Comparison of ENCODE assay signal across 8 mouse cellular contexts in genomic region chr2:132006561-132007474, GRCm38 (mm10). TPM values are rescaled to one million over a fixed set of nuclear protein-coding genes. Genes with fewer than 3 reads are reported as not detected.
DNase-seq lines count a peak whose midpoint lies in the region; ATAC-seq lines count a peak whose summit lies in the region.

No protein-coding gene starts in this region.

- no peak overlapping the region for H3K9ac ChIP-seq in intestine, embryonic 16.5 days (ENCODE audit: low read depth, low read length)
- H3K9ac ChIP-seq in intestine, embryonic 15.5 days = no peak overlapping the region

- no peak overlapping the region for H3K4me3 ChIP-seq in intestine, embryonic 16.5 days (ENCODE audit: low read length)
- no peak overlapping the region for H3K4me3 ChIP-seq in intestine, embryonic 15.5 days (replicated peaks)

- H3K4me1 ChIP-seq in intestine, embryonic 16.5 days (ENCODE audit: control insufficient read depth, insufficient read depth, low read length) = no peaks in the 10 kb centered on the region
- H3K4me1 ChIP-seq in intestine, embryonic 15.5 days (replicated peaks) = peaks cover 5% of the 10 kb centered on the region; the same call in 1 of the 2 replicates

- no peaks in the 10 kb centered on the region for H3K27me3 ChIP-seq in intestine, embryonic 16.5 days (replicated peaks; ENCODE audit: control insufficient read depth, insufficient read depth, low read length)
- no peaks in the 10 kb centered on the region for H3K27me3 ChIP-seq in intestine, embryonic 15.5 days (replicated peaks)

- no peak overlapping the region for H3K4me2 ChIP-seq in intestine, embryonic 16.5 days (ENCODE audit: low read depth, low read length)
- no peak overlapping the region for H3K4me2 ChIP-seq in intestine, embryonic 15.5 days (replicated peaks)

- WGBS in intestine, embryonic 16.5 days = 82% methylated on average over 18 of the region's 18 CpGs
- 75% methylated on average over 18 of the region's 18 CpGs for WGBS in intestine, embryonic 15.5 days

- H3K9me3 ChIP-seq in intestine, embryonic 16.5 days (ENCODE audit: control insufficient read depth, low read length) = no peaks in the 10 kb centered on the region
- no peaks in the 10 kb centered on the region for H3K9me3 ChIP-seq in intestine, embryonic 15.5 days

- peak; percentile 75 for DNase-seq in adipocyte (ENCODE audit: low spot score)
- peak; percentile 52 for DNase-seq in gonadal fat pad, adult 2 months (ENCODE audit: low read depth)
- peak; percentile 84 for DNase-seq in kidney, postnatal 14 days
- DNase-seq in cerebellum, adult 18-20 months = no peak
- DNase-seq in cerebellum, adult 11-12 months = no peak

- no peak overlapping the region for H3K27ac ChIP-seq in intestine, embryonic 16.5 days (ENCODE audit: low read length)
- no peak overlapping the region for H3K27ac ChIP-seq in intestine, embryonic 15.5 days

- no peaks in the 10 kb centered on the region for H3K36me3 ChIP-seq in intestine, embryonic 16.5 days (ENCODE audit: control insufficient read depth, insufficient read depth, low read length)
- H3K36me3 ChIP-seq in intestine, embryonic 15.5 days = peaks cover 4% of the 10 kb centered on the region

- peak; percentile 26 for ATAC-seq in intestine, embryonic 16.5 days
- no peak for ATAC-seq in intestine, embryonic 15.5 days
- peak; percentile 81 for ATAC-seq in monocyte, adult 5-6 weeks (replicated peaks; ENCODE audit: insufficient number of reproducible peaks, low FRiP score, low TSS enrichment, poor library complexity, severe bottlenecking)

RNA-seq across cellular contexts. Expression of gene Rassf2, which starts 23.2 kb away (rescaled TPM):
- polyA plus RNA-seq in intestine, embryonic 16.5 days (2015; fragmentation: Nextera tagmentation; extraction: Ambion mirVana) = 8.2 and 9.0 TPM in 2 replicates
- polyA plus RNA-seq in intestine, embryonic 15.5 days (2015; fragmentation: Nextera tagmentation; extraction: Ambion mirVana) = 7.6 and 8.0 TPM in 2 replicates
- polyA plus RNA-seq in gonadal fat pad, adult 2 months (2012; rRNA removed) = 14.1 and 18.9 TPM in 2 replicates
- total RNA-seq in monocyte, adult 5-6 weeks (2017) = 33.5 to 63.6 TPM (median 45.1 TPM) in 3 replicates

RNA-seq across cellular contexts. Expression of gene Prnd, which starts 56.2 kb away (rescaled TPM):
- 27.1 and 28.8 TPM in 2 replicates for polyA plus RNA-seq in intestine, embryonic 16.5 days (2015; fragmentation: Nextera tagmentation; extraction: Ambion mirVana)
- polyA plus RNA-seq in intestine, embryonic 15.5 days (2015; fragmentation: Nextera tagmentation; extraction: Ambion mirVana) = 30.3 and 34.6 TPM in 2 replicates
- polyA plus RNA-seq in gonadal fat pad, adult 2 months (2012; rRNA removed) = 12.3 and 14.4 TPM in 2 replicates
- not detected in 3 replicates for total RNA-seq in monocyte, adult 5-6 weeks (2017)

Comparison
In these comparisons a context has a peak if more than half of its experiments do, and no peak if none do; other contexts are left out.
1. DNase-seq: peak in adipocyte (single experiment), gonadal fat pad, adult 2 months (single experiment) and kidney, postnatal 14 days (single experiment); none in cerebellum, adult 18-20 months (0 of 2) and cerebellum, adult 11-12 months (single experiment).